Mouse (Mus musculus): ENCODE data around the gene Hoxa1.

DNA sequence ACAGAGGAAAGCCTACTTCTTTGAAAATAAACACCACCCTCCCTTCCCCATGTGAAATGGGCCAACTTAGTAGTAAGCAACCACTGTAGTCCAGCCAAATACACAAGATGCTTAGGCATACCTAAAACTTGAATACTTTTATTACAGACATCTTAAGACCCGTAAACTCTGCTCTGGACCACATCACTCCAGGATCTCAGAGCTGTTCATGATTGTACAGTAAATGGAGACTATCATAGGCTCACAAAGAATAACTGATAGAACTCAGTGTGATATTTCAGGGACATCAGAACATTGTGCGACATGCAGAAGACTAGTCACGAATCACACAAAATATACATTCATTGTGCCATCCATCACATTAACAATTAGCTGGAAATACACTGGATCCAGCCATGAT, 2.6 kb downstream of the Hoxa1 start:
- TF ChIP-seq CTCF (IDR thresholded peaks at IDR 0.05; ENCODE audit: insufficient read depth, low read depth, low read length), result no peak
- TF ChIP-seq POLR2A (IDR thresholded peaks at IDR 0.05; ENCODE audit: insufficient read depth, low read depth, low read length), result no peak
